Comparison of ENCODE assay signal across 9 mouse cellular contexts in the genomic region with DNA sequence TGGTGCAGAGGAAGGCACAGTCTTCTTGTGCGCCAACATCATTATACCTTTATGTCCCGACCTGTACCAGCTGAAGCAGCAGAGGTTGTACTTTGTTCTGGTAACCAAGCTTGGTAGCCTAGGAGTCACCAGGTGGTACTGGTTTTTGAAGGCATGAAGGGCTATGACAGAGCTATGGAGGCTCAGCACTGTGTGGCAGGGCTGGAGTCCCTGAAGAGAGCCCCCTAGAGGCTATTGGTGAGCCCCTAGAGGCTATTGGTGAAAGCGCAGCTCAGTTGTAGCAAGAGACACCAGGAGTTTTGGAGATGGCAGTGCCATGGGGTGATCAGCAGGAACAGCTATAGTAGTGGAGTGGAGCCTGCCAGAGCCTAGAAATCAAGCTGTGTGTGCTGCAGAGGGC. TPM values are rescaled to one million over a fixed set of nuclear protein-coding genes. Genes with fewer than 3 reads are reported as not detected.
A peak's percentile ranks its signal among the peaks of the same experiment; 100 is the strongest.
DNase-seq lines count a peak whose midpoint lies in the region; ATAC-seq lines count a peak whose summit lies in the region.
"Had no signal": no experiment of that assay in that cellular context is flagged by ENCODE, and none has a peak within 500 bp of the region (broad histone marks: within the 10 kb centered on the region; RNA-seq: fewer than 3 reads in every experiment).

No protein-coding gene starts in this region.

- ATAC-seq in granulocyte monocyte progenitor cell, adult 5-6 weeks (replicated peaks; ENCODE audit: poor library complexity, severe bottlenecking): peak; percentile 56
- peak; percentile 56; the same call in 1 of the 2 replicates for ATAC-seq in liver, embryonic 13.5 days (ENCODE audit: low read depth)

- peak; percentile 15 for DNase-seq in left cerebral cortex, postnatal 4 days
- no peak for DNase-seq in left cerebral cortex, postnatal 25 days (ENCODE audit: low spot score in 2 of 2)
- peak; percentile 7 for DNase-seq in WW6 (ENCODE audit: low read depth, low spot score)
- no peak for DNase-seq in liver, embryonic 13.5 days
- DNase-seq in splenic B cell, adult 2 months (ENCODE audit: low read depth, low spot score): peak; percentile 75
- no peak for DNase-seq in Muller cell, postnatal 12 days (ENCODE audit: inconsistent ontology term)
- DNase-seq in adrenal gland, adult 8-10 months: no peak

- H3K4me1 ChIP-seq in liver, embryonic 13.5 days (replicated peaks): peaks cover 20% of the 10 kb centered on the region

- H3K27ac ChIP-seq in liver, embryonic 13.5 days: no peak overlapping the region

- no peak overlapping the region for H3K4me2 ChIP-seq in liver, embryonic 13.5 days

- WGBS in liver, embryonic 13.5 days (ENCODE audit: insufficient replicate concordance): 54% methylated on average over 3 of the region's 3 CpGs

- H3K36me3 ChIP-seq in liver, embryonic 13.5 days: no peaks in the 10 kb centered on the region
- H3K36me3 ChIP-seq in splenic B cell, adult 2 months (ENCODE audit: control insufficient read depth, insufficient read depth, low read length, poor library complexity, severe bottlenecking): no peaks in the 10 kb centered on the region

- H3K9ac ChIP-seq in liver, embryonic 13.5 days: no peak overlapping the region

- intact Hi-C loops in left cerebral cortex, postnatal 4 days (cut with DNase I): no loop called here
- intact Hi-C loops in left cerebral cortex, postnatal 25 days (cut with DNase I): no loop called here

- H3K4me3 ChIP-seq in liver, embryonic 13.5 days (replicated peaks): no peak overlapping the region

- H3K9me3 ChIP-seq in liver, embryonic 13.5 days (replicated peaks): no peaks in the 10 kb centered on the region

- no peaks in the 10 kb centered on the region for H3K27me3 ChIP-seq in liver, embryonic 13.5 days
- H3K27me3 ChIP-seq in splenic B cell, adult 2 months (ENCODE audit: control insufficient read depth, insufficient read depth, low read length, poor library complexity, severe bottlenecking): no peaks in the 10 kb centered on the region

RNA-seq across cellular contexts. Expression of a gene that starts 5.3 kb away (rescaled TPM):
- under 1 TPM; 0.08 to 0.22 TPM for total RNA-seq in left cerebral cortex, postnatal 4 days (2021)
- not detected for total RNA-seq in left cerebral cortex, postnatal 25 days (2021)
- 5.5 and 6.7 TPM in 2 replicates for total RNA-seq in granulocyte monocyte progenitor cell, adult 5-6 weeks (2014; fragmentation: Nextera tagmentation)
- total RNA-seq in granulocyte monocyte progenitor cell, adult 5-6 weeks (2017): 5.6 and 7.9 TPM in 2 replicates
- 0.37 and 0.46 TPM in 2 replicates for polyA plus RNA-seq in liver, embryonic 13.5 days (2015; fragmentation: Nextera tagmentation; extraction: Ambion mirVana)
- 1 to 10 TPM in 2 of 4 experiments, under 1 TPM in 2; 0.71 to 1.3 (median 0.97) TPM for total RNA-seq in adrenal gland, adult 8-10 months (2022)
- polyA plus RNA-seq: neural tube, embryonic 14.5 days had no signal

RNA-seq across cellular contexts. Expression of a gene that starts 29.2 kb away (rescaled TPM):
- total RNA-seq in left cerebral cortex, postnatal 4 days (2021): not detected
- not detected for total RNA-seq in left cerebral cortex, postnatal 25 days (2021)
- not detected in 2 replicates for total RNA-seq in granulocyte monocyte progenitor cell, adult 5-6 weeks (2014; fragmentation: Nextera tagmentation)
- total RNA-seq in granulocyte monocyte progenitor cell, adult 5-6 weeks (2017): not detected in 2 replicates
- not detected in 2 replicates for polyA plus RNA-seq in liver, embryonic 13.5 days (2015; fragmentation: Nextera tagmentation; extraction: Ambion mirVana)
- total RNA-seq in adrenal gland, adult 8-10 months (2022): not detected
- polyA plus RNA-seq: neural tube, embryonic 14.5 days had no signal

RNA-seq across cellular contexts. Expression of a gene that starts 43.0 kb away (rescaled TPM):
- total RNA-seq in left cerebral cortex, postnatal 4 days (2021): under 1 TPM in 1 of 2 experiments, not detected in 1; 0.22 TPM
- total RNA-seq in left cerebral cortex, postnatal 25 days (2021): not detected
- 19.8 and 22.0 TPM in 2 replicates for total RNA-seq in granulocyte monocyte progenitor cell, adult 5-6 weeks (2014; fragmentation: Nextera tagmentation)
- 22.3 and 29.9 TPM in 2 replicates for total RNA-seq in granulocyte monocyte progenitor cell, adult 5-6 weeks (2017)
- 0.95 and 1.4 TPM in 2 replicates for polyA plus RNA-seq in liver, embryonic 13.5 days (2015; fragmentation: Nextera tagmentation; extraction: Ambion mirVana)
- total RNA-seq in adrenal gland, adult 8-10 months (2022): 1 to 10 TPM in 3 of 4 experiments, under 1 TPM in 1; 0.64 to 3.2 (median 2.1) TPM
- polyA plus RNA-seq: neural tube, embryonic 14.5 days had no signal

Comparison
In these comparisons a context has a peak if more than half of its experiments do, and no peak if none do; other contexts are left out.
1. DNase-seq: peak in left cerebral cortex, postnatal 4 days (single experiment), WW6 (single experiment) and splenic B cell, adult 2 months (single experiment); none in left cerebral cortex, postnatal 25 days (0 of 2), liver, embryonic 13.5 days (single experiment), Muller cell, postnatal 12 days (single experiment) and adrenal gland, adult 8-10 months (single experiment).
2. RNA of a gene that starts 43.0 kb away (total RNA-seq): 19.8 to 29.9 TPM in granulocyte monocyte progenitor cell, adult 5-6 weeks; 0.64 to 3.2 TPM in adrenal gland, adult 8-10 months, 0.22 TPM in left cerebral cortex, postnatal 4 days and not detected in left cerebral cortex, postnatal 25 days; every median in the first group is over 4 times any median in the second.